Mouse (Mus musculus) layer of hippocampus, adult 6 months (tissue): ENCODE results near the gene E130208F15Rik. TPM values are rescaled to one million over a fixed set of nuclear protein-coding genes. Genes with fewer than 3 reads are reported as not detected.

Experiments used
- long read RNA-seq, 2 experiments: library from polyadenylated mRNA; unstranded; transcript quantifications; one replicate each; pipeline ENCODE4 v2.0.0; 2019 to 2020
- polyA plus RNA-seq: library from polyadenylated mRNA; unstranded; fragments of <200 nt; fragmentation: Nextera tagmentation; gene quantifications from 2 replicates; pipeline ENCODE4 v1.2.3, GENCODE M21; 2021

Gene E130208F15Rik
- polyA plus RNA-seq = 3.0 and 4.7 TPM in 2 replicates
- long read RNA-seq, experiment 1 = 0 reads
- long read RNA-seq, experiment 2, partial matches to known transcripts = 0 of 1 reads
- long read RNA-seq, experiment 2, other reads (novel, unspliced or antisense) = 0 of 1 reads

GRCm38 (mm10) chr7:30321539-30322284, at the start of gene E130208F15Rik:
TSS of gene E130208F15Rik (plus strand) at chr7:30321740.

GRCm38 (mm10) chr7:30279951-30280669, 41.4 kb upstream of the E130208F15Rik start, which contains the start of the genes Thap8 and Wdr62:
TSS of gene Thap8 (plus strand) at chr7:30280094.
TSS of gene Wdr62 (minus strand) at chr7:30280419.

GRCm38 (mm10) chr7:30291215-30292131, 30.1 kb upstream of the E130208F15Rik start, which contains the start of gene Clip3:
TSS of gene Clip3 (plus strand) at chr7:30291728.

GRCm38 (mm10) chr7:30308076-30309005, 13.2 kb upstream of the E130208F15Rik start, which contains the start of gene Alkbh6:
TSS of gene Alkbh6 (plus strand) at chr7:30308717.

GRCm38 (mm10) chr7:30314721-30315155, 6.8 kb upstream of the E130208F15Rik start, which contains the start of gene Syne4:
TSS of gene Syne4 (plus strand) at chr7:30314807.

GRCm38 (mm10) chr7:30323795-30324194, 2.3 kb downstream of the E130208F15Rik start, which contains the start of gene Sdhaf1:
TSS of gene Sdhaf1 (minus strand) at chr7:30323895.

GRCm38 (mm10) chr7:30362652-30363343, 41.3 kb downstream of the E130208F15Rik start, which contains the start of gene Lrfn3:
TSS of gene Lrfn3 (minus strand) at chr7:30362772.

Other genes with a start within 250 kb of the E130208F15Rik start
- gene Zfp82, start 248.8 kb upstream of the E130208F15Rik start, polyA plus RNA-seq = 2.5 and 2.7 TPM in 2 replicates
- 0.08 and 0.69 TPM in 2 replicates for gene Gm26920, start 231.3 kb upstream of the E130208F15Rik start, polyA plus RNA-seq
- gene Zfp566, start 231.2 kb upstream of the E130208F15Rik start, polyA plus RNA-seq = 6.6 and 6.7 TPM in 2 replicates
- 58.4 and 64.8 TPM in 2 replicates for gene Zfp260, start 227.0 kb upstream of the E130208F15Rik start, polyA plus RNA-seq
- gene Zfp382, start 199.8 kb upstream of the E130208F15Rik start, polyA plus RNA-seq = 7.3 and 8.7 TPM in 2 replicates
- 3.2 and 3.3 TPM in 2 replicates for gene Zfp146, start 152.0 kb upstream of the E130208F15Rik start, polyA plus RNA-seq
- 13.4 and 28.5 TPM in 2 replicates for gene Cox7a1, start 137.6 kb upstream of the E130208F15Rik start, polyA plus RNA-seq
- 39.7 and 41.1 TPM in 2 replicates for gene Capns1, start 122.9 kb upstream of the E130208F15Rik start, polyA plus RNA-seq
- gene Polr2i, start 89.8 kb upstream of the E130208F15Rik start, polyA plus RNA-seq = 144 and 151 TPM in 2 replicates
- 265 and 278 TPM in 2 replicates for gene Tbcb, start 89.5 kb upstream of the E130208F15Rik start, polyA plus RNA-seq
- not detected in 2 replicates for gene Ovol3, start 86.0 kb upstream of the E130208F15Rik start, polyA plus RNA-seq
- 0.13 and 0.30 TPM in 2 replicates for gene Thap8, start 41.6 kb upstream of the E130208F15Rik start, polyA plus RNA-seq
- gene Wdr62, start 41.3 kb upstream of the E130208F15Rik start, polyA plus RNA-seq = 0.25 and 0.58 TPM in 2 replicates
- 160 and 231 TPM in 2 replicates for gene Clip3, start 30.0 kb upstream of the E130208F15Rik start, polyA plus RNA-seq
- 140 and 144 TPM in 2 replicates for gene Alkbh6, start 13.0 kb upstream of the E130208F15Rik start, polyA plus RNA-seq
- gene Syne4, start 6.9 kb upstream of the E130208F15Rik start, polyA plus RNA-seq = 0.33 and 0.63 TPM in 2 replicates
- gene Sdhaf1, start 2.2 kb downstream of the E130208F15Rik start, polyA plus RNA-seq = 22.3 and 23.3 TPM in 2 replicates
- gene Lrfn3, start 41.0 kb downstream of the E130208F15Rik start, polyA plus RNA-seq = 4.7 and 4.8 TPM in 2 replicates
- 120 and 125 TPM in 2 replicates for gene Tyrobp, start 92.0 kb downstream of the E130208F15Rik start, polyA plus RNA-seq
- gene Hcst, start 98.1 kb downstream of the E130208F15Rik start, polyA plus RNA-seq = 2.7 and 3.0 TPM in 2 replicates
- gene Nfkbid, start 100.0 kb downstream of the E130208F15Rik start, polyA plus RNA-seq = 0.40 and 0.80 TPM in 2 replicates
- 316 and 379 TPM in 2 replicates for gene Aplp1, start 123.8 kb downstream of the E130208F15Rik start, polyA plus RNA-seq
- gene Kirrel2, start 135.9 kb downstream of the E130208F15Rik start, polyA plus RNA-seq = 1.9 and 2.2 TPM in 2 replicates
- 0.90 and 0.92 TPM in 2 replicates for gene Nphs1, start 136.6 kb downstream of the E130208F15Rik start, polyA plus RNA-seq
- not detected in 2 replicates for gene Prodh2, start 171.9 kb downstream of the E130208F15Rik start, polyA plus RNA-seq
- gene Arhgap33, start 213.3 kb downstream of the E130208F15Rik start, polyA plus RNA-seq = 43.0 and 61.1 TPM in 2 replicates
- 6.1 and 6.3 TPM in 2 replicates for gene Hspb6, start 230.4 kb downstream of the E130208F15Rik start, polyA plus RNA-seq
- 1.2 and 4.0 TPM in 2 replicates for gene Proser3, start 230.6 kb downstream of the E130208F15Rik start, polyA plus RNA-seq
- 65.8 and 69.9 TPM in 2 replicates for gene Lin37, start 238.1 kb downstream of the E130208F15Rik start, polyA plus RNA-seq
- gene U2af1l4, start 241.6 kb downstream of the E130208F15Rik start, polyA plus RNA-seq = 122 and 127 TPM in 2 replicates
- 0.33 and 0.40 TPM in 2 replicates for gene Gm49396, start 241.6 kb downstream of the E130208F15Rik start, polyA plus RNA-seq
- gene Psenen, start 241.9 kb downstream of the E130208F15Rik start, polyA plus RNA-seq = 190 and 201 TPM in 2 replicates
- gene Igflr1, start 243.7 kb downstream of the E130208F15Rik start, polyA plus RNA-seq = 0.46 and 0.69 TPM in 2 replicates